Mouse (Mus musculus) monocyte, adult 5-6 weeks (primary cell): ENCODE data around the gene BC107364. TPM values are rescaled to one million over a fixed set of nuclear protein-coding genes. Genes with fewer than 3 reads are reported as not detected.
"Not testable (repeated sequence)": the region's sequence is repeated elsewhere in the genome, so short reads cannot be mapped to it uniquely, and the experiment has no call there.

Experiments used
- ATAC-seq: fragments of 153-309, 156-312 bp; replicated peaks from 2 replicates; pipeline ENCODE4 v1.8.0; 2017; ENCODE audit warnings: mild to moderate bottlenecking; ENCODE audit not compliant: low TSS enrichment, insufficient number of reproducible peaks, severe bottlenecking, poor library complexity, low FRiP score
- total RNA-seq: library from RNA; stranded (forward); fragments of 200-1000, 200-491, 200-594 nt; gene quantifications from 3 replicates; pipeline ENCODE4 v1.2.3, GENCODE M21; 2017

The BC107364 gene
- total RNA-seq, 1 experiment from 2014 or later, result not detected

GRCm38 (mm10) chr3:96460568-96460870, 8.4 kb upstream of the BC107364 start:
- not testable (repeated sequence) for ATAC-seq

DNA sequence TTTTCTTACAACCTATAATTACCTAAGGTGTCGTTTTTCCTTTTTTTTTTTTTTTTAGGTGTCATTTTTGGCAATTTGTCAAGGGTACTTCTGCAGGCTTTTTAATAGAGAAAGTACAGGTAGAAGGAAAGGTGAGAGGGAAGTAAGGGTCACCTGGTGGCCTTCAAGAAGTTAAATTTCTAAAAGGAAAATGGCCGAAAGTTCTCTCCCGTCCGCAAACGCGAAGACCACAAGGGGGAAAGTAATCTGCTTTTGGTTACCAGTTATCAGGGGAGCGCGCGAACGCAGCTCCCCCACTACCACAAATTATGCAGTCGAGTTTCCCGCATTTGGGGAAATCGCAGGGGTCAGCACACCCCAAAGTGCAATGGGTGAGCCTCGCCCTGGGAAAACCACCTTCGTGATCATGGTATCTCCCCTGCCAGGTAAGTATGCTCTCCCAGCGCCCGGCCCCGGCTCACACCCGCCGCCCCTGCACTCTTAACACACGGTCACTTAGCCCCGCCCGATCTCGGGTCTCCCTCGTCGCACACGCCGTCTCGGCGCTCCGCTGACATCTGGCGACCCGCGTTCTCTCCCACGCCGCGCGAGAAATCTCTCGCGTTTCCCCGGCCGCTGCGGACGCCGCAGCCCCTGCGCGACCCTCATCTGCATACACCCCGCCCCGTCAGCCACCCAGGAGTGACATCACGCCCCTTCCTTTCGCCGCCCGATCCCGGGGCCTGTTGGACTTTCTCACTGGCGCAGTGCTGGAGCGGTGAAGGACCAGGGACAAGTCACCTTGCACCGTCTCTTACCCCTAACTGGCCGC, 7.9 kb upstream of the BC107364 start:
- not testable (repeated sequence) for ATAC-seq

DNA sequence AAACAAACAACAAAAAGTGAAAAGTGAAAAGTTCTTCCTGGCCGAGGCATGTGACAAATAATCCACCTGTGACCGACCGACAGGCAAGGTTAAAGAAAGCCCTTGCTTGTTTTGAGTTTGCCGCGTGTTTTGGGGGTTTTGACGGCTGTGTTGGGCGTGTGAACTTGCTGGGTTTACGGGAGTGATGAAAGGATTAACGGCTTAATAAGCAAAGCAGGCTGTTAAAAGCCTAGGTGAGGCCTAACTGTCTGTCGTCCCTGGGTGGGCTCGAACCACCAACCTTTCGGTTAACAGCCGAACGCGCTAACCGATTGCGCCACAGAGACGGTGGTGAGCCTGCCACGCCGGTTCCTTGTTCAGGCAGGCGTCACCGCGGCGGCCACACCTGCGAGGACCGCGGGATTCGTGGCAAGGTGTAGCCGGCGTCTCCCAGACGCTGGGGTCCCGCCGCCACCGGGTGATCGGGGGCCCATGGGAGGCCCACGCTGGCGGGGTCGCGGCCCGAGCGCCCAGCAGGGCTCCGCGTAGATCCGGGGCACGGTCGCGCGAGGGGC, 6.9 kb upstream of the BC107364 start:
- ATAC-seq, result not testable (repeated sequence)

DNA sequence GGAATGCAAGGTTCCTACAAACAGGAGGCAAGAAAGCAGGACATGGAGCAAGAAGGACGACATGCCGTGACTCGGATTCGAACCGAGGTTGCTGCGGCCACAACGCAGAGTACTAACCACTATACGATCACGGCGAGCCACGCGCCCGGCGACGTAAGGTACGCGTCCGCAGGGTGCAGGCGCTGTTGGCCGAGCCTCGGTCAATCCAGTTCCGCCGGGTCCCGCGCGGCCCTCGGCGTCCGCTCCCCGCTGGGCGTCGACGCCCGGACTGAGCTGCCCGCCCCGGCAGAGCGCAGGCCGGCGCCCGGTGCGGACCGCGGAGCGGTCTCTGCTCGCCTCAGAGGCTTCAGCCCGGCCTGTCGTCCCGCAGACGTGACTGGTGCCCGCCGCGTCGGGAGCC, 5.9 kb upstream of the BC107364 start:
- not testable (repeated sequence) for ATAC-seq

DNA sequence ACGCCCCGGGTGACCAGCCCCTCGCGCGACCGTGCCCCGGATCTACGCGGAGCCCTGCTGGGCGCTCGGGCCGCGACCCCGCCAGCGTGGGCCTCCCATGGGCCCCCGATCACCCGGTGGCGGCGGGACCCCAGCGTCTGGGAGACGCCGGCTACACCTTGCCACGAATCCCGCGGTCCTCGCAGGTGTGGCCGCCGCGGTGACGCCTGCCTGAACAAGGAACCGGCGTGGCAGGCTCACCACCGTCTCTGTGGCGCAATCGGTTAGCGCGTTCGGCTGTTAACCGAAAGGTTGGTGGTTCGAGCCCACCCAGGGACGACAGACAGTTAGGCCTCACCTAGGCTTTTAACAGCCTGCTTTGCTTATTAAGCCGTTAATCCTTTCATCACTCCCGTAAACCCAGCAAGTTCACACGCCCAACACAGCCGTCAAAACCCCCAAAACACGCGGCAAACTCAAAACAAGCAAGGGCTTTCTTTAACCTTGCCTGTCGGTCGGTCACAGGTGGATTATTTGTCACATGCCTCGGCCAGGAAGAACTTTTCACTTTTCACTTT, 847 bp downstream of the BC107364 start:
- not testable (repeated sequence) for ATAC-seq

GRCm38 (mm10) chr3:96450586-96450896, 1.6 kb downstream of the BC107364 start:
- not testable (repeated sequence) for ATAC-seq

GRCm38 (mm10) chr3:96449762-96450585, 2.1 kb downstream of the BC107364 start:
- ATAC-seq, result not testable (repeated sequence)

DNA sequence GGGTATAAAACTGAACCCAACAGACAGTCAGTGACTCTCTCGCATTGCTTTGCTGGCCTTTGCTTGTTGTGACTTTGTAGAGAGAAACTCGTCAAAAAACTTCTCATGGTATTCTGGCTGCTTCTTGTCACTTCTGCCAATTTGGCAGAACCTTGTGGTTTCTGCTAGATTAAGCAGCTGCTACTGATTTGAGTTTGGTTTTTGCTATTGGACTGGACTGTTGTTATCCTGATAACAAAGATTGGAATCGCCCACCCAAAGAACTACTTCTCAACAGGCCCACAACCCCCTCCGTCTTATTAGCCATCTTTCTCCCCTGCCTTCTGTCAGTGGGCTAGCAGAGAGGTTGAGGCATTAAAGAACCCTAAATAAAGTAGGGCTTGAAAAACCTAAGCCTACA, 6.7 kb downstream of the BC107364 start:
- ATAC-seq, result no peak

DNA sequence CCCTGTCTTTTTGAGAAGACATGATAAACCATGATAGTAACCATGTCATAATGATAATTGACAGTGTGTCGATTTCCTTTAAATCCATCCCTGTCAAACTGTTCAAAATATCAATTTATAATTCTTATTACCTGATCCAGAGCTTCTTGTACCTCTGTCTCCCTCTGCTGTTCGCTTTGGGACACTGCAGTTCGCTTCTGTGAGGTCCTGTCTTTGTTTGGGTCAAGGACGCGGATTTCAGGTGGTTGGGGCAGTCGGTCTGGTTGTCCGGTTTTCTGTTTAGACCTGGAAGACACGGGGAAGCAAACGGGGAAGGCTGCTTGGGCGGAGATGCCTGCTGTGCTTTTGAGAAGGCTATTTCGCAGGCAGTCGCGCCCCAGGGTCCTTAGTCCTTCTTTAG, 11.5 kb downstream of the BC107364 start:
- ATAC-seq, result peak; percentile 75; the same call in 1 of the 2 replicates

DNA sequence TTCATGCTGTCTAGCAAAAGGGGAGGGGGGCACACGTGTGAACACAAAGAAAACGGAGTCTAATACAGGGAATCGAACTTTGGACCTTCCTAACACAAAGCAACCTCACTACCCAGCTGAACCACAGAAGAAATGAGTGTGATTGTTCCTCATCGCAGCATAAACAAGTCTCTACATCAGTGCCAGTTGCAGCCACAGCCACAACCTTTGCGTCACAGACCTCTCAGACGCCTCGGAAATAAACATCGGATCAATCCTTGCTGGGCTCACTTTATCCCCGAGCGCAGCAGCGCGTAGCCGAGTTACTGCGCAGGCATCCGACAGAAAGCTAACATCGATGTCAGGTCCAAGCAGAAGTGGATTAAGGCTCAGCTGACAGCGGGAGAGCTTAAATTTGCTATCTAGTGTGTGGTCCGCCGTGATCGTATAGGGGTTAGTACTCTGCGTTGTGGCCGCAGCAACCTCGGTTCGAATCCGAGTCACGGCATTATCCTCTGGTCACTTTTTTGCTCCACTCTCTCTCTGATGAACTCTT, 16.5 kb downstream of the BC107364 start:
- no peak for ATAC-seq

DNA sequence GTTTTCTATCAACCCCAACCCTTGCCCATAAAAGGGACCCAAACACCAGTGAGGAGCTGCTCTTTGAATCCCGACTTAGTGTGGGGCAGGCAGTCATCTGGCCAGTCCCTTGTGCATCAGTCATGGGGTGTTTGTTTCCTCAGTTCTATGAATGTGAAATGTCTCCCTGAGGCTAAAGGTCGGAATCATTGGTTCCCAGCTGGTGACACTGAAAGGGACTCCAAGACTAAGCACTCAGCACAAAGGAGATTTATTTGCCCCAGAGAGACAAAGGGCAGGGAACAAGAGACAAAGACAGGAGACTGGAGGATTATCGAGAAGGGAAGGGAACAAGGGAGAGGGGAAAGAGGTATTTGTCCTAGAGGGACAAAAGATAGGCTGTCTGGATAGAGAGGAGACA, 19.9 kb downstream of the BC107364 start:
- no peak for ATAC-seq

DNA sequence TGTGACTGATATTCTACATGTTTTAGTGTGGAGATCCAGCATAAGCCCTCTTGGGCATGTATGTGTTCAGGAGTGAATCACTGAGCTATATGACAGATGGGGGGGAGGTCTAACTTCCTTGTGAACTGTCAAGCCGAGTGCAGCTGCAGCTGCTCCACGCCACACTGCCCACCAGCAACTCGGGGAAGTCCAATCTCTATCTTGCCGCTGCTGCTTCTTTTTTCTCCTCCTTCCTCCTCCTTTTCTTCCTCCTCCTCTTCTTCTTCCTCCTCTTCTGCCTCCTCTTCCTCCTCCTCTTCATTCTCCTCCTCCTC, 22.3 kb downstream of the BC107364 start:
- ATAC-seq, result no peak

- no peak for ATAC-seq
These were observed 22.9 kb downstream of the BC107364 start for GRCm38 (mm10) chr3:96428941-96429818.

DNA sequence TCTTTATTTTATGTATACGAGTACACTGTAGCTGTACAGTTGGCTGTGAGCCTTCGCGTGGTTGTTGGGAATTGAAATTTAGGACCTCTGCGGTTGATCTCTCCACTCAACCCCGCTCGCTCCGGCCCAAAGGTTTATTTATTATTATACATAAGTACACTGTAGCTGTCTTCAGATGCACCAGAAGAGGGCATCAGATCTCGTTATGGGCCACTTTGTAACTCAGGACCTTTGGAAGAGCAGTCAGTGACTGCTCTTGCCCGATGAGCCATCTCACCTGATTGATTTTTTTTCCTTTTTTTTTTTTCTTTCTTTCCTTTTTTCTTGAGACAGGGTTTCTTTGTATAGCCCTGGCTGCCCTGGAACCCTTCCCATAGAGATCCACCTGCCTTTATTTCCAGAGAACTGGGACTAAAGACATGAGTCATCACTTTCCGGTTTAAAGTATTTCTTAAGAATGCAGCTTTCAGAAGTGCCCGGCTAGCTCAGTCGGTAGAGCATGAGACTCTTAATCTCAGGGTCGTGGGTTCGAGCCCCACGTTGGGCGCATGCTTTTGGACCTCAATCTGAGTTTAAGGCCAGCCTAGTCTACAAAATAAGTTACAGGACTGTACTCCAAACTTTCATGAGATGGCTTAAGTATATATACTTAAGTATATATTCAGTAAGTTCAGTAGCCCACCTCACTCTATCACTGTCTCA, 24.2 kb downstream of the BC107364 start:
- ATAC-seq, result no peak

DNA sequence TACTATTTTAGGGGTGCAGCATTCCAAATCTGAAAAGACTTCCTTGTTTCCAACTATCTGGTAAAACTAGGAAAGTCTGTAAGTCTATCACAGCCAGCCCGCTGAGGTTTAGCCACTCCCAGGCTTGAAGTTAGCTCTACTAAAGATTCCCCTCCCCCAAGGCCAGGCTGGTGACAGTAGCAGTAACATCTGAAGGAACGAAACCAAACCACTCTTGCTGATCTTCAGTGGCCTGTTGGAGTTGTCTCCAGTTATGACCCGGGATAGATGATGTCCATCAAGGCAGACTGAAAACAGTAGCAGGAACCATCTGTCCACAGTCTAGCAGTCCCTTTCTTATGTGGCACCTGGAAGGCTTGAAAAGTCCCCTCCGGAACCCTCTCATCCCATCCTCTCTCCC, 24.8 kb downstream of the BC107364 start:
- ATAC-seq, result no peak

- ATAC-seq, result no peak
These were observed 25.8 kb downstream of the BC107364 start for GRCm38 (mm10) chr3:96426268-96426667.

GRCm38 (mm10) chr3:96424447-96424846, 27.7 kb downstream of the BC107364 start:
- not testable (repeated sequence) for ATAC-seq

- ATAC-seq, result no peak
These were observed 28.2 kb downstream of the BC107364 start for GRCm38 (mm10) chr3:96423889-96424288.
